Mouse (Mus musculus): ENCODE results near the gene Immp1l.
A peak's percentile ranks its signal among the peaks of the same experiment; 100 is the strongest.

Immp1l gene

GRCm38 (mm10) chr2:105903896-105904756, at the start of gene Immp1l, which contains the start of gene Elp4:
Immp1l (plus strand) TSS chr2:105904638.
Elp4 (minus strand) TSS chr2:105904564.
- peak; percentile 98 for DNase-seq (ENCODE audit: low spot score)

GRCm38 (mm10) chr2:105854740-105855139, 49.7 kb upstream of the Immp1l start:
- peak; percentile 23 for DNase-seq (ENCODE audit: low spot score)

DNA sequence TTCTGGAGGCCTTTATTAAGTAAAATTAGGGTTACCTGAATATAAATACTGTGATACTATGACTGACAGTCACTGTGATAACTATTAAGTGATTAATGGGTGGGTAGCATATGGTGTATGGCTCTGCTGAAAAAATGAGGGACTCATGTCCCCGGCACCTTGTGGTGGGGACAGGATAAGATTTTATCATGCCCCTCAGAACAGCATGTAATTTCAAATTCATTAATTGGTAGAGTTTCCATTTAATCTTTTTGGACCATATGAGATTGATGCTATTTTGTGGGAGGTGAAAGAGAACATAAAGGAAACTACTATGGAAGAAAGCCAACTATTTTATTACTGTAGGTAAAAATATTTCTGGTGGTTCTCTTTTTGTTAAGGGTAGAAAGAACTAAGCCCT, 31.0 kb upstream of the Immp1l start:
- no peak for DNase-seq (ENCODE audit: low spot score)

GRCm38 (mm10) chr2:105890816-105891215, 13.6 kb upstream of the Immp1l start:
- DNase-seq (ENCODE audit: low spot score), result no peak

GRCm38 (mm10) chr2:105904757-105905146, 314 bp downstream of the Immp1l start:
- no peak for DNase-seq (ENCODE audit: low spot score)

- DNase-seq (ENCODE audit: low spot score), result no peak
These were observed 3.9 kb downstream of the Immp1l start for GRCm38 (mm10) chr2:105908351-105908750.

DNA sequence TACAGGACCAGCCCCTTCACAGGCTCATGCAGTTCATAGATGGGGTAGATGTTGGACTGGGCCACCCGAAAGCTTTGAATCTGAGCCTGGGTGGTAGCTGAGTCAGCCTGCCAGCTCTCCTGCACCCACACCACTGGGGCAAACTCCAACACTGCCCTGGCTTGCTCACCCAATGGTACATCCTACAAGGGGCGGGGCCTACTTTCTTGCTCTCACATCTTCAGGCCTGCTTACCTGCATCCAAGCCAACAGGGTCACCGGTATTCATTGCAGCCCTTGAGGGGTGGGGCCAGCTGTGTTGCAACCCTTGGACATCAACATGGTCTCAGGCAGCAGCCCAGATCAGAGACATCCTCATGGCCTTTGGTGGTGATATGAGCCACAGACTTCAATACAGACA, 6.2 kb downstream of the Immp1l start:
- no peak for DNase-seq (ENCODE audit: low spot score)

- DNase-seq (ENCODE audit: low spot score), result no peak
These were observed 9.4 kb downstream of the Immp1l start for GRCm38 (mm10) chr2:105913655-105914366.

DNA sequence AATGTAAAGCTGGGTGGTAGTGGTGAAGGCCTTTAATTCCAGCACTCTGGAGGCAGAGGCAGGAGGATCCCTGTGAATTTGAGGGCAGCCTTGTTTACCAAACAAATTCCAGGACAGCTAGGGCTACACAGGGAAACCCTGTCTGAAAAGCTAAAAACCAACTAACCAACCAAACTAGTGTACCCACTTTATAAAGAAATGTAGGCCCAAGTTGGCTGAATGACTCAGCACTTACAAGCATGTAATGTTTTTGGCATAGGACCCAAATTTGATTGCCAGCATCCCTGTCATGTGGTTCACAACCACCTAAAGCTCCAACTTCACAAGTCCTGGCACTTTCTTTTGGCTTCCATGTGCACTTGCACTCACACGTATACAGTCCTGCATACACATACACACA, 12.2 kb downstream of the Immp1l start:
- DNase-seq (ENCODE audit: low spot score), result no peak

GRCm38 (mm10) chr2:105917623-105918346, 13.3 kb downstream of the Immp1l start:
- no peak for DNase-seq (ENCODE audit: low spot score)

- no peak for DNase-seq (ENCODE audit: low spot score)
These were observed 45.7 kb downstream of the Immp1l start for GRCm38 (mm10) chr2:105950131-105950530.

GRCm38 (mm10) chr2:105951350-105951940, 47.0 kb downstream of the Immp1l start:
- no peak for DNase-seq (ENCODE audit: low spot score)

DNA sequence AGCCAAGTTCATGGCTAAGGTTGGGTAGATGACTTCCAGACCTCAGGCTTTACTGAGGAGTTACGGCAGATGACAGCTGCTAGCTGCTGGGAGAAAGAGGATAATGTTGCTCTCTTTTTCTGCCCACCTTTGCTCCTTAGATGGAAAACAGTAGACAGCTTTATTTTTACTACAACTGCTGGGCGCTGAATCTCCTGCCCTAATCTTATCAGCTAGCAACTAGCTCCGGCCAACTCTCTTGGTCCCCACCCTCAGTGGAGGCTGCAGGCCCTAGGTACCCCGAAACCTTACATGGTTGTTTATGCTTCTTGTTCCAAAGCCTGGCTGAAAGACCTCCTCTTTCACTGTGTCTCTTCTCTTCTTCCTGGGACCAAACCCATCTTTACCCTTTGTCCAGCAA, 49.4 kb downstream of the Immp1l start:
- no peak for DNase-seq (ENCODE audit: low spot score)

GRCm38 (mm10) chr2:105963447-105963846, 59.0 kb downstream of the Immp1l start:
- DNase-seq (ENCODE audit: low spot score), result no peak

DNA sequence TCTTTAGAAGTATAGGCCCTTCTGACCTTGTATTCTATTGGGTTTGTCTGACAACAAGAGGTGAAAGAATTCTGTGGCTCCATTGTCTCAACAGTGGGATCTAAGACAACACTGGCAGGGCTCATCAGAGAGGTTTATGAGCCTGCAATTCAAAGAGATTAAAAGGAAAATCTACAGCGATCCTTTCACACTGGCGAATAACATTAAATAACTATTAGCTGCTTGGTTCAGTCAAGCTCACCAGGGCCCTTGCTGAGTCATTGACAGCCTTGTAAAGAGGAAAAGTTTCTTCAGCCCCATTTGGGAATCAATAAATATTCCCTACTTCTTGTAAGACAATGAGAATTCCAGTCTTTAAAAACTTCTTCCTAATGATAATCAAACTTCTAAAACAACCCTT, 69.5 kb downstream of the Immp1l start:
- DNase-seq (ENCODE audit: low spot score), result no peak

- no peak for DNase-seq (ENCODE audit: low spot score)
These were observed 73.6 kb downstream of the Immp1l start for GRCm38 (mm10) chr2:105978065-105978464.

GRCm38 (mm10) chr2:105985206-105985605, 80.8 kb downstream of the Immp1l start:
- DNase-seq (ENCODE audit: low spot score), result no peak

- no peak for DNase-seq (ENCODE audit: low spot score)
These were observed 82.7 kb downstream of the Immp1l start for GRCm38 (mm10) chr2:105987131-105987530.

GRCm38 (mm10) chr2:105987999-105988398, 83.6 kb downstream of the Immp1l start:
- no peak for DNase-seq (ENCODE audit: low spot score)

DNA sequence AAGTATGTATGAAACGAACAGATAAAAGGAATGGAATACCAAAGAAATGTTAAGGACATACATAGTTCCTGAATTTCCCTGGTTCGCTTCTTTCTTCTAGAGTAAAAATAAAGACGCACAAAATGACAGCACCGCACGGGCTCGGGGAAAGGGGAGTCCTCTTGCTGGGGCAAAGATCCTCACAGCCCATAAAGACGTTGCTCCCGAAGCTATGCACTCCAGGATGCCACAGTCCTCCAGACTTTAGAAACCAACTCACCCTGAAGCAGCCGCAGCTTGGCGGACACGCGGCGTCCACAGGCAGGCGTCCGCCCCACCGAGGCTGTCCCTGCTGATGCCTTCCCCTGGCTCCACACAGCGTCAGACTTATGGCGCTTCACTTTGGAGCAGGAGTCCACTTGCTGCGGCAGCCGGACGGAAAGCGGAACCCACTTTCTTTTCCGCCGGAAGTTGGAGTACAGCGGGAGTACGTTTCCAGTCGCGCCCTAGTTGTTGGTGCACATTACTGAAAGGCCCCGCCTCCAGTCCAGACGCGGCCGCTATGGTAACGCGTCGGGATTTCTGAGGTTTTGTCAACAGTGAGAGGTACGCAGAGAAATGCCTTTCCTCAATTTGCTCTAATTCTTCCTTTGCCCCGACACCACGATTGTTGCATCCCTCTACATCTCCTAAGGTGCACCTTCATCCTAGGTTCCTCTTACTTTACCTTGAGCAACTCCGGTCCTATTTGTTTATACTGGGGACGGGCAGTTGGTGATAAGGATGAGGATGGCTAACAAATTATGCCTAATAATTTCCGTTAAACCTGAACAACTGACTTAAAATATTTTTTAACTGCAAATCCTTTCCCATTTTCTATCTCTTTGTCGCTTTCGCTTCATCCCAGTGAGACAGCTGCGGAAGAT, 98.6 kb downstream of the Immp1l start, which contains the start of gene Dnajc24:
Dnajc24 (minus strand) TSS at position 715 of the 905 bp plus-strand sequence.
- DNase-seq (ENCODE audit: low spot score), result peak; percentile 93

- DNase-seq (ENCODE audit: low spot score), result no peak
These were observed 104.0 kb downstream of the Immp1l start for GRCm38 (mm10) chr2:106008415-106008814.

Measured in layer of hippocampus, adult 11-12 months (tissue).